Mouse (Mus musculus) embryo, embryonic 11.5 days (tissue): ENCODE results near the gene Mgmt.

Experiments used
- DNase-seq: peaks from one replicate; pipeline ENCODE4 v3.0.0-alpha.2; 2012; ENCODE audit warnings: low read depth, low spot score

The Mgmt gene

GRCm38 (mm10) chr7:137116246-137116645, 221.8 kb downstream of the Mgmt start:
- DNase-seq: no peak

- no peak for DNase-seq
These were observed 226.9 kb downstream of the Mgmt start for GRCm38 (mm10) chr7:137121243-137121858.

DNA sequence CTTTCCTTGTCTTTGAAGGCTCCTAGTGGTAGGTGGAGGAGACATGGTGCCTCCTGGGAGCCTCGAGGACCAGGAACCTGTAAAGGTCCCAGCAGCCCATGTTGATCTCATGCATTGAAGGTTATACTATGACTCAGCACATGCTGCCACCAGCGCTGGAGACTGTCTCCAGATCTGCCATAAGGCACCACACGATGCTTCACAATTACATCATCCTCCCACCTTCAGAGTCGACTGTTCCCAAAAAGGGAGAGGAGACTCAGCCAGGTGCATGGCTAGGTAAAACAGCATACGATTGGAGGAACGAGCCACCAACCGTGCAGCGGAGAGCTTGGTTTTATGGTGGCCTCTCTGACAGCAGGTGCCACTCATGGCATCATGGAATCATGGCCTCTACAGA, 234.3 kb downstream of the Mgmt start:
- no peak for DNase-seq

- no peak for DNase-seq
These were observed 235.8 kb downstream of the Mgmt start for GRCm38 (mm10) chr7:137130211-137130610.

GRCm38 (mm10) chr7:137131957-137132356, 237.5 kb downstream of the Mgmt start:
- no peak for DNase-seq

DNA sequence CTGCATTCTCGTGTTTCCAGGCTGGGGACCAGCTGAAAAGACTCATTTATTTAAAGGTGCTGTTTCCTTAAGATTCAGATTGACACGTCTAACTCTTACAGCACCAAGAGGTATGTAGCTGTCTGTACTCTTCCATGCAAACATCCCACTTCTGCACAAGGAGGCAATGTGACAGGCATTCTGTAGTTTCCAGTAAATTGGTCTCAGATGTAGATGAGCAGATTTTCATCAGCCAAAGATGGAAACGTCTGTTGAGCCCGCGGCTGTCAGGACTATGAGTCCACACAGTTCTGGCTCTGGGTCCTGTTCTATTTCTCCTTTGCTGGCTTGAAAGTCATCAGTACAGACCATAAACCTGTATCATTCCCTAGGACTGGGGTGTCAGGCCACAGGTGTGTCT, 243.7 kb downstream of the Mgmt start:
- DNase-seq: no peak

- no peak for DNase-seq
These were observed 245.9 kb downstream of the Mgmt start for GRCm38 (mm10) chr7:137140321-137140720.

DNA sequence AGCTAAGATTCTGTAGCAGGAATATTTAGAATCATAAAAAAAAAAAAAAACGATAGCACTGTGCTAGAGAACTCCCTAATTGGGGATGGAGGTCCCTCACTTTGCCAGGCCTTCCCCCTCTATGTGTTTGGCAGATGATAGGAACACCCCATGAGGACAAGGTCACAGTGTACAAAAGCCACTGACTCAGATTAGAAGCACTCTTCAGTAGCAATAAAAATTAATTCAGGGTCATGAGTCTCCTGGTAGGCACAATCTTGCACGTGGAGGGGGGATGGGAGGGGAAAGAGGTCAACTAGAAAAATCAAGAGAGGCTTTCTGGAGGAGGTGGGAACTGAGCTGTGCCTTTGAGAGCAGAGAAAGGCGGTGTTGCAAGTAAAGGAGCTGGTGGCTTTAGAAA, 247.0 kb downstream of the Mgmt start:
- no peak for DNase-seq

DNA sequence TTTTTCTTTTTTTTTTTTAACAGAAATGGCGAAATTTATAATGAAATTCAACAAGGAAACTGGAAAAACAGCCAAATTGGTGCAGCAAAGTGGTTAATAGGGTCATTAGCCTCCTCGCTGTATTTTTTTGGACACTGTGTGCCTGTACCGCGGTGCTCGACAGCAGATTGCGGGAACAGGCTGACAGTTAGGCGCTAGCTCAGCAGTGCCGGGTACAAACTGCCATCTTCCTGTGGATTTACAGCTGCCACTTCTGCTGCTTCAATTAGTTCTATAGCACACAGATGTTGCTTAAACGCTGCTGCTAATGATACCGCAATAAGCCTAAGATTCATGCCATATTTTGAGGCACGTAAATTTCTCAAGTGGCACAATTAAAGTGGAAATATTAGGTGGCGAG, 252.7 kb downstream of the Mgmt start:
- no peak for DNase-seq

GRCm38 (mm10) chr7:137151854-137152253, 257.4 kb downstream of the Mgmt start:
- no peak for DNase-seq

- no peak for DNase-seq
These were observed 260.2 kb downstream of the Mgmt start for GRCm38 (mm10) chr7:137154623-137155022.

GRCm38 (mm10) chr7:137159086-137159485, 264.7 kb downstream of the Mgmt start:
- no peak for DNase-seq

GRCm38 (mm10) chr7:137172278-137172677, 277.9 kb downstream of the Mgmt start:
- no peak for DNase-seq
